Mouse (Mus musculus) olfactory bulb, adult 2 months (tissue): ENCODE results near the gene Sptbn1.

Source experiments
- CTCF ChIP-seq: fragments of 200-500 bp; IDR thresholded peaks from 2 replicates; pipeline ENCODE4 v1.5.1; 2012; ENCODE audit warnings: low read depth, mild to moderate bottlenecking, low read length, moderate library complexity; ENCODE audit not compliant: insufficient read depth
- POLR2A ChIP-seq: fragments of 200-500 bp; IDR thresholded peaks from 2 replicates; pipeline ENCODE4 v1.6.1; 2012; ENCODE audit warnings: mild to moderate bottlenecking, low read depth, low read length, moderate library complexity; ENCODE audit not compliant: insufficient read depth

- no peak for TF ChIP-seq CTCF
- no peak for TF ChIP-seq POLR2A
Measured at GRCm38 (mm10) chr11:30182716-30183411, 85.1 kb downstream of the Sptbn1 start.
